Mouse (Mus musculus): ENCODE data around the gene Gm3298. TPM values are rescaled to one million over a fixed set of nuclear protein-coding genes. Genes with fewer than 3 reads are reported as not detected.
"Not testable (repeated sequence)": the region's sequence is repeated elsewhere in the genome, so short reads cannot be mapped to it uniquely, and the experiment has no call there.

The Gm3298 gene
- not detected in 2 replicates for polyA plus RNA-seq (2014; fragmentation: Nextera tagmentation; extraction: Ambion mirVana)

DNA sequence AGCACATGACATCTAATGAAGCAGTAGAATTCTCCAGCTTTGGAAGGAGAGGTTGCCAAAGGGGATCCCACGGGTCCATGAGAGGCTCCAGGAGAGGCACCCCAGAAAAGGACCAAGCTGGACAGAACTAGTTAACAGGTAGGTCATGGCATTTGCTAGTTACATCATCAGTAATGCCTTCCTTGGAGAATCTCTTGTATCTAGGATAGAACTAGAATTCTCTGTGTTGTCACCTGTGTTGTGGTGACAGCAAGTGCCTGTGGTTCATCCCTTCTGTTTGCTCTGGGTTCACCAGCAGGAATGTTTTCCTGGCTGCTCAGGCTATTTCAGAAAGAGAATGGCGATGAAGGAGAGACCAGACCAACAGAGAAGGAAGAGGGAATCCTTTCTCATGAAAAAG lies at the start of gene Gm3298:
Gene Gm3298 (plus strand): TSS at position 301 of the 400 bp plus-strand sequence.
- not testable (repeated sequence) for H3K4me1 ChIP-seq (ENCODE audit: control insufficient read depth, insufficient read depth, low read length); H3K9me3 ChIP-seq (ENCODE audit: control insufficient read depth, low read length); H3K9ac ChIP-seq (ENCODE audit: low read length); H3K4me2 ChIP-seq (ENCODE audit: low read depth, severe bottlenecking); H3K36me3 ChIP-seq (ENCODE audit: control insufficient read depth, insufficient read depth, low read length); H3K4me3 ChIP-seq (ENCODE audit: low read depth, low read length); ATAC-seq (ENCODE audit: insufficient number of reproducible peaks, low FRiP score, low TSS enrichment, low read depth); DNase-seq (ENCODE audit: low spot score); H3K27me3 ChIP-seq (ENCODE audit: control insufficient read depth, insufficient read depth, low read length); H3K27ac ChIP-seq (replicated peaks; ENCODE audit: low read depth, low read length)
- WGBS: no CpG with 5 or more reads among the region's 2 CpGs

DNA sequence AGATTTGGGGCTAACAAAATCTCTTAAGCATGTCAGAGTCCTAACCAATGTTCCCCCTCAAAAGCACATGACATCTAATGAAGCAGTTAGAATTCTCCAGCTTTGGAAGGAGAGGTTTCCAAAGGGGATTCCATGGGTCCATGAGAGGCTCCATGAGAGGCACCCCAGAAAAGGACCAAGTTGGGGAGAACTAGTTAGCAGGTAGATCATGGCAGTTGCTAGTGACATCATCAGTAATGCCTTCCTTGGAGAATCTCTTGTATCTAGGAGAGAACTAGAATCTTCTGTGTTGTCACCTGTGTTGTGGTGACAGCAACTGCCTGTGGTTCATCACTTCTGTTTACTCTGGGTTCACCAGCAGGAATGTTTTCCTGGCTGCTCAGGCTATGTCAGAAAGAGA lies 32.1 kb upstream of the Gm3298 start, which contains the start of gene Gm8297:
Gene Gm8297 (plus strand): TSS at position 301 of the 400 bp plus-strand sequence.
- not testable (repeated sequence) for H3K9ac ChIP-seq (ENCODE audit: low read length); H3K27me3 ChIP-seq (ENCODE audit: control insufficient read depth, insufficient read depth, low read length); H3K9me3 ChIP-seq (ENCODE audit: control insufficient read depth, low read length); H3K4me2 ChIP-seq (ENCODE audit: low read depth, severe bottlenecking); H3K36me3 ChIP-seq (ENCODE audit: control insufficient read depth, insufficient read depth, low read length); ATAC-seq (ENCODE audit: insufficient number of reproducible peaks, low FRiP score, low TSS enrichment, low read depth); H3K4me1 ChIP-seq (ENCODE audit: control insufficient read depth, insufficient read depth, low read length); H3K4me3 ChIP-seq (ENCODE audit: low read depth, low read length); DNase-seq (ENCODE audit: low spot score); H3K27ac ChIP-seq (replicated peaks; ENCODE audit: low read depth, low read length)

DNA sequence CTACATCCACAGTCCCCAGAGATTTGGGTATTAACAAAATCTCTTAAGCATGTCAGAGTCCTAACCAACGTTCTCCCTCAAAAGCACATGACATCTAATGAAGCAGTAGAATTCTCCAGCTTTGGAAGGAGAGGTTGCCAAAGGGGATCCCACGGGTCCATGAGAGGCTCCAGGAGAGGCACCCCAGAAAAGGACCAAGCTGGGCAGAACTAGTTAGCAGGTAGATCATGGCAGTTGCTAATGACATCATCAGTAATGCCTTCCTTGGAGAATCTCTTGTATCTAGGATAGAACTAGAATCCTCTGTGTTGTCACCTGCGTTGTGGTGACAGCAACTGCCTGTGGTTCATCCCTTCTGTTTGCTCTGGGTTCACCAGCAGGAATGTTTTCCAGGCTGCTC lies 34.6 kb downstream of the Gm3298 start, which contains the start of gene 4930555G01Rik:
Gene 4930555G01Rik (plus strand): TSS at position 301 of the 400 bp plus-strand sequence.
- not testable (repeated sequence) for H3K27me3 ChIP-seq (ENCODE audit: control insufficient read depth, insufficient read depth, low read length); H3K4me3 ChIP-seq (ENCODE audit: low read depth, low read length); H3K36me3 ChIP-seq (ENCODE audit: control insufficient read depth, insufficient read depth, low read length); H3K27ac ChIP-seq (replicated peaks; ENCODE audit: low read depth, low read length); H3K4me1 ChIP-seq (ENCODE audit: control insufficient read depth, insufficient read depth, low read length); DNase-seq (ENCODE audit: low spot score); ATAC-seq (ENCODE audit: insufficient number of reproducible peaks, low FRiP score, low TSS enrichment, low read depth); H3K9ac ChIP-seq (ENCODE audit: low read length); H3K4me2 ChIP-seq (ENCODE audit: low read depth, severe bottlenecking); H3K9me3 ChIP-seq (ENCODE audit: control insufficient read depth, low read length)
- WGBS: no CpG with 5 or more reads among the region's 3 CpGs

Other genes with a start within 250 kb of the Gm3298 start
- gene Gm9602, start 239.6 kb upstream of the Gm3298 start, polyA plus RNA-seq (2014; fragmentation: Nextera tagmentation; extraction: Ambion mirVana): not detected in 2 replicates
- gene Gm3269, start 177.8 kb upstream of the Gm3298 start, polyA plus RNA-seq (2014; fragmentation: Nextera tagmentation; extraction: Ambion mirVana): not detected in 2 replicates
- gene Gm3264, start 160.3 kb upstream of the Gm3298 start, polyA plus RNA-seq (2014; fragmentation: Nextera tagmentation; extraction: Ambion mirVana): 0.31 and 0.58 TPM in 2 replicates
- not detected in 2 replicates for gene Gm3278, start 123.5 kb upstream of the Gm3298 start, polyA plus RNA-seq (2014; fragmentation: Nextera tagmentation; extraction: Ambion mirVana)
- gene Gm8297, start 32.0 kb upstream of the Gm3298 start, polyA plus RNA-seq (2014; fragmentation: Nextera tagmentation; extraction: Ambion mirVana): not detected in 2 replicates
- not detected in 2 replicates for gene 4930555G01Rik, start 34.7 kb downstream of the Gm3298 start, polyA plus RNA-seq (2014; fragmentation: Nextera tagmentation; extraction: Ambion mirVana)
- gene Gm8281, start 55.1 kb downstream of the Gm3298 start, polyA plus RNA-seq (2014; fragmentation: Nextera tagmentation; extraction: Ambion mirVana): 1.9 and 2.2 TPM in 2 replicates
- gene Gm8279, start 115.6 kb downstream of the Gm3298 start, polyA plus RNA-seq (2014; fragmentation: Nextera tagmentation; extraction: Ambion mirVana): not detected in 2 replicates
- not detected in 2 replicates for gene Gm3317, start 148.6 kb downstream of the Gm3298 start, polyA plus RNA-seq (2014; fragmentation: Nextera tagmentation; extraction: Ambion mirVana)
- gene Gm8271, start 169.9 kb downstream of the Gm3298 start, polyA plus RNA-seq (2014; fragmentation: Nextera tagmentation; extraction: Ambion mirVana): not detected in 2 replicates
- gene Gm3526, start 244.7 kb downstream of the Gm3298 start, polyA plus RNA-seq (2014; fragmentation: Nextera tagmentation; extraction: Ambion mirVana): not detected in 2 replicates

All from limb, embryonic 11.5 days (tissue).